Mouse (Mus musculus) midbrain, embryonic 16.5 days (tissue): ENCODE data around the gene Slc1a2. TPM values are rescaled to one million over a fixed set of nuclear protein-coding genes. Genes with fewer than 3 reads are reported as not detected.

Experiments
- ATAC-seq: fragments of 200-750 bp; cut with Nextera tagmentation; 2 replicates; pipeline ENCODE4 v1.8.0; 2017; ENCODE audit warnings: moderate TSS enrichment
- H3K27ac ChIP-seq: fragments of 300-500 bp; sonication (generic); 2 replicates; pipeline ENCODE4 v1.5.1; 2014; ENCODE audit warnings: mild to moderate bottlenecking, low read length, mixed read lengths
- H3K27me3 ChIP-seq: fragments of 300-500 bp; sonication (generic); 2 replicates; pipeline ENCODE4 v1.6.1; 2014; ENCODE audit warnings: low read depth, low read length, mixed read lengths; ENCODE audit not compliant: control insufficient read depth, insufficient read depth
- H3K36me3 ChIP-seq: fragments of 300-500 bp; sonication (generic); 2 replicates; pipeline ENCODE4 v1.6.1; 2014; ENCODE audit warnings: mild to moderate bottlenecking, low read length, moderate library complexity, mixed read lengths; ENCODE audit not compliant: control insufficient read depth, insufficient read depth
- H3K4me1 ChIP-seq: fragments of 300-500 bp; sonication (generic); 2 replicates; pipeline ENCODE4 v1.6.1; 2014; ENCODE audit warnings: mild to moderate bottlenecking, low read length, mixed read lengths; ENCODE audit not compliant: control insufficient read depth, insufficient read depth
- H3K4me2 ChIP-seq: fragments of 300-500 bp; sonication (generic); 2 replicates; pipeline ENCODE4 v1.6.1; 2014; ENCODE audit warnings: mild to moderate bottlenecking, low read length, mixed read lengths
- H3K4me3 ChIP-seq: fragments of 300-500 bp; sonication (generic); 2 replicates; pipeline ENCODE4 v1.5.1; 2014; ENCODE audit warnings: low read depth, mild to moderate bottlenecking, low read length, moderate library complexity, mixed read lengths
- H3K9ac ChIP-seq: fragments of 300-500 bp; sonication (generic); 2 replicates; pipeline ENCODE4 v1.6.1; 2014; ENCODE audit warnings: low read depth, low read length, mixed read lengths
- H3K9me3 ChIP-seq: fragments of 300-500 bp; sonication (generic); replicated peaks from 2 replicates; pipeline ENCODE4 v1.6.1; 2014; ENCODE audit warnings: mild to moderate bottlenecking, low read length, mixed read lengths; ENCODE audit not compliant: control insufficient read depth, poor library complexity, severe bottlenecking
- WGBS: fragments of 180-500 bp; shearing (Covaris S2); extraction: QIAGEN DNeasy Blood & Tissue Kit; methylation state at CpG from one replicate; pipeline ENCODE4 v1.1.7; 2014; 5-methylcytosine and 5-hydroxymethylcytosine counted together
- polyA plus RNA-seq: library from polyadenylated mRNA; unstranded; fragments of >200 nt; fragmentation: Nextera tagmentation; extraction: Ambion mirVana; gene quantifications from 2 replicates; pipeline ENCODE4 v1.2.1, GENCODE M21; 2015

Gene Slc1a2
- polyA plus RNA-seq, 1 experiment from 2014 or later = 14.5 TPM

DNA sequence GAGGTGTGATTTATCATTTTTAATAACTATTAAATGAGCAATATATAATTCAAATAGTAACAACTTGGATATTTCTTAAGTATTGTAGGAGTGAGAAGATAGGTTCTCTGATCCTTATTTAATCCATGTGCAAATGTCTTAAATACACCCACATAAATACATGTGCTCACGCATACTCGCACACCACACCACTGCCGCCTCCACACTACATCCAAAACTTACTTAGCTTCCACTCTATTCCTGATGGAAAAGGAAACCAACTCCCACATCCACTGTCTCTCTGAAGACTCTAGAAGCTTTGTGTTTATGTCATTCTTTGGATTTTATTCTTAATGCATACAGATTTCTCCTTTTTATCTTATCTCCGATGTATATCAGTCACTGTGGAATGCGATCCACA lies 113.8 kb downstream of the Slc1a2 start:
- 98% methylated on average over 5 of the region's 5 CpGs for WGBS
- Histone ChIP-seq H3K9ac (no peak overlapping the region), H3K4me2 (no peak overlapping the region), H3K4me1 (no peaks in the 10 kb centered on the region), H3K9me3 (no peaks in the 10 kb centered on the region), H3K36me3 (peaks cover 4% of the 10 kb centered on the region; the same call in 1 of the 2 replicates), H3K27ac (no peak overlapping the region), H3K27me3 (no peaks in the 10 kb centered on the region), H3K4me3 (no peak overlapping the region)
- no peak for ATAC-seq

DNA sequence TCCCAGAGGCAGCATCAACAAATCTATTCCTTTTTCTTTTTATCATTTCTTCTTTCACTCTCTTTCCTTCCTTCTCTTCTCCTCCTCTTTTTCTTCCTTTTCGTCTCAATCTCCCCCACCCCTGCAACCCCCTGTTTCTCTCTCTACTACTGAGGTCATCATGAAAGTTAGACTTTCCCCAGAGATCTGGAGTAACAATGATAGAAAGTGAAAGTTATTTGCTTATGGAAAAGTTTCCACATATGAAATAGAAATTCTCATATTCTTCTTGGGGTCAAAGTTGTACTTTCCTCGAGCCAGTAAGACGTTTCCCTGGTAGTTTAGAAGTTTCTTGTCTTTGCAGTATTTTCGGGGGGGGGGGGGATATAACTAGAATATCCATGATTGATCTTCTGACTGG lies 116.2 kb downstream of the Slc1a2 start:
- H3K27me3 ChIP-seq = no peaks in the 10 kb centered on the region
- no peak for ATAC-seq
- no peak overlapping the region for H3K4me2 ChIP-seq
- peaks cover 6% of the 10 kb centered on the region; the same call in 1 of the 2 replicates for H3K36me3 ChIP-seq
- H3K9ac ChIP-seq = no peak overlapping the region
- H3K27ac ChIP-seq = no peak overlapping the region
- H3K9me3 ChIP-seq = no peaks in the 10 kb centered on the region
- 87% methylated on average over 4 of the region's 4 CpGs for WGBS
- H3K4me1 ChIP-seq = no peaks in the 10 kb centered on the region
- no peak overlapping the region for H3K4me3 ChIP-seq

DNA sequence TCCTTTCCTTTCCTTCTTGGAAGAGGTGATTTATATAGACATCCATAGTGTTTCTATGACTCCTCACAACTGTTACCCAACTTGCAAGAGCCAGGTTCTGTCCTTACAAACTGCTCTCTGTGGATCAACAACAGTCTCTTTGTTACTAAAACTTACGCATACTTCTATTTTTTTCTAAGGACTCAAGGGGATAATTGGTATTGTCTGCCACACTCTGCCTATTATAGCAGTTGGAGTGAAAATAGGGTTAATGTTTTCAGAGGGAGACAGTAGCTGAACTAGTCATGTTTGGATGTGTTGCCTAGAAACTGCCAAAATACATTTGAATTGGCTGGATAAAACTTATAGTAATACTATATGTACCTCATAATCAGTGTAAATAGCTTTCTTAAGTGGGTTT lies 117.1 kb downstream of the Slc1a2 start:
- no peaks in the 10 kb centered on the region for H3K4me1 ChIP-seq
- H3K27ac ChIP-seq = no peak overlapping the region
- H3K9ac ChIP-seq = no peak overlapping the region
- no peak overlapping the region for H3K4me3 ChIP-seq
- no peaks in the 10 kb centered on the region for H3K27me3 ChIP-seq
- ATAC-seq = no peak
- H3K36me3 ChIP-seq = peaks cover 5% of the 10 kb centered on the region; the same call in 1 of the 2 replicates
- H3K9me3 ChIP-seq = no peaks in the 10 kb centered on the region
- WGBS = 53% methylated on average over 1 of the region's 1 CpGs
- H3K4me2 ChIP-seq = no peak overlapping the region

DNA sequence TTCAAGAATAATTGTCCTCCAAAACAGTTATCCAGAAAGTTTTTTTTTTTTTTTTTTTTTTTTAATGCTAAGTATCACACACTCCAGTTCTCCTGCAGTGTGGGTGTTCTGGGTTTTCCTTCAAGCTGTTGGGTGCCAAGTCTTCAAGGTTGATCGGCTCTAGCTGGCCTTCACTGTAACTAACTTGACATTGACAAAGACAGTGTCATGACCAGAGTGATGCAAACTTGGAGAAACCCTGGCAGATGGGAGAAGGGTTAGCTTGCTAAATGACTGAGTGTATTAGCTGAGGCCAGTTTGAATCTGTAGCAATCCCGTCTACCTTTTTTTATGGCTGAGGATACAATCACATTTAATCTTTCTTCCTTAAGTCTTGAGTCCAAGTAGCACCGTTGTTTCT lies 119.7 kb downstream of the Slc1a2 start:
- Histone ChIP-seq H3K27ac (no peak overlapping the region), H3K4me2 (no peak overlapping the region), H3K9me3 (no peaks in the 10 kb centered on the region), H3K9ac (no peak overlapping the region), H3K36me3 (peaks cover 5% of the 10 kb centered on the region; the same call in 1 of the 2 replicates), H3K27me3 (no peaks in the 10 kb centered on the region), H3K4me3 (no peak overlapping the region), H3K4me1 (no peaks in the 10 kb centered on the region)
- ATAC-seq = no peak
- WGBS = 95% methylated on average over 3 of the region's 3 CpGs

DNA sequence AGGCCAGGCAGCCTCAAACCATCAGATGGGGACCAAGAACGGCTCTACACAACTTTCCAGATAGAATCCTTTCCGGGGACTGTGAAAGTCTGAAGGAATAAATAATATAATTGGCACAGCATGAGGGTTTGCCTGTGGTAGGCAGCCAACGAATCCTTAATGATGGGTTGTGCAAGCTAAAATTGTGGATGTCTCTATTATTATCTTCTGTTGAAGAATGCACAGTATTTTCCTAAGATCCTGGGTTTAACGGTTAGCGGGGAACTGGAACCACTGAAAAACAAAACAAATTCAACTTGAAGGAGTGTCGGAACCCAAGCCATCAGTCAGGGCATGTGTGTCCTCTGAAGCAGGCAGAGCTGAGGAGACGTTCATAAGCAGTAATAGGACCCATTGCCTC lies 124.3 kb downstream of the Slc1a2 start:
- H3K36me3 ChIP-seq = no peaks in the 10 kb centered on the region
- 74% methylated on average over 7 of the region's 7 CpGs for WGBS
- no peak for ATAC-seq
- H3K4me3 ChIP-seq = no peak overlapping the region
- H3K4me1 ChIP-seq = peaks cover 3% of the 10 kb centered on the region; the same call in 1 of the 2 replicates
- no peak overlapping the region for H3K9ac ChIP-seq
- no peak overlapping the region for H3K4me2 ChIP-seq
- no peaks in the 10 kb centered on the region for H3K9me3 ChIP-seq
- no peak overlapping the region for H3K27ac ChIP-seq
- no peaks in the 10 kb centered on the region for H3K27me3 ChIP-seq

DNA sequence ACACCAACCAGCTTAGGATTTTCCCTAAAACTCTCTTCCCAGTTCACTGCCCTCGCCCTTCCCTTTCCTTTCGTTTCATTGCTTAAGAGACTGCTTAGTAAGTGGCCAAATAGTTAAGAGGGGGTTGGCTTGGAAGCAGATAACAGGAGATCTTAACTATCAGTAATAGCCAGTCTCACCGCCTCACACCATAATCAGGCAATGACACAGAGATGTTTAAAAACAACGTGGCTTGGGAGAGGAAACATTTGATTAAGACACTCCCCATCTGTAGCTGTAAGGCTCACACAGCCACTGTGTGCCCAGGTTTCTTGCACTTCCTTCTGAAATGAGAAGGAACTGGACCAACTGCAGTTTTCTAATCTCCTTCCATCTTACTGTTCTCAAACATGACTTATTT lies 127.2 kb downstream of the Slc1a2 start:
- Histone ChIP-seq H3K36me3 (no peaks in the 10 kb centered on the region), H3K27ac (no peak overlapping the region), H3K27me3 (no peaks in the 10 kb centered on the region), H3K4me2 (no peak overlapping the region), H3K4me3 (no peak overlapping the region), H3K4me1 (peaks cover 3% of the 10 kb centered on the region; the same call in 1 of the 2 replicates), H3K9ac (no peak overlapping the region), H3K9me3 (no peaks in the 10 kb centered on the region)
- 71% methylated on average over 4 of the region's 4 CpGs for WGBS
- no peak for ATAC-seq

DNA sequence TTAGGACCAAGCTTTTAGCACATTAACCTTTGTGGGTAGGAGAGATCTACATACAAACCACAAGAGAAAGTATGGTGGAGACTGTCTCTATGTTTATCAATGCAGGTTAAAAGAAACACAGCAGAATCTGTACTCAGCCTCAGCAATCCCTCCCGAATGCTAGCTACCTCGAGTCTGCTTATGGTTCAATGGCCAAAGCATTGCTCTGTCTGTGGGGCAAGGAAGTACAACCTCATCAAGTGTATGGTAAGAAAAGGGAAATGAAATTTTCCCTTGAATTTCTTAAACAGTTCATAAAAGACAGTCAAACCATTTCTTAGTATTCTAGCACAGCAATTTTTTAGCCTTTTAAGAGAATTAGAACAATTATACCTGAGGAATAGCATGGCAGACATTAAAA lies 133.2 kb downstream of the Slc1a2 start:
- Histone ChIP-seq H3K4me1 (no peaks in the 10 kb centered on the region), H3K9ac (no peak overlapping the region), H3K4me3 (no peak overlapping the region), H3K36me3 (no peaks in the 10 kb centered on the region), H3K27ac (no peak overlapping the region), H3K4me2 (no peak overlapping the region), H3K27me3 (no peaks in the 10 kb centered on the region), H3K9me3 (no peaks in the 10 kb centered on the region)
- 72% methylated on average over 2 of the region's 2 CpGs for WGBS
- ATAC-seq = no peak

DNA sequence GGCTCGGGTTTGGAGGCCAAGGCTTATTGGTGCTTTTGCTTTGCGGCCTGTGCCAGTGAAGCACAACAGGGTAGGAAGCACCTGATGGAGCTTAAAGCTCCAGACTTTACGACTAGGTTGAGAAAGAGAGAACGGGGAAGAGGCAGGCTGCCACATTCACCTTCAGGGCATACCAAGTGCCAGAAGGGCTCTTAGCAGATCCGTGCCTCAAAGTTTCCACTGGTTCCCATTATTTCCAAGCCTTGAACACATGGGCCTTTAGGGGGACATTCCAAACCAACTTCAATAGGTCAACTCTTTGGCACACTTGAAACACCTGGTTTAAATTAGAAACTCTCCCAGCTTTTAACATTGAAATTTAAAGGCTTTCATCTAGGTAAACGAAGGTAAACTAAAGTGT lies 134.3 kb downstream of the Slc1a2 start:
- Histone ChIP-seq H3K9ac (no peak overlapping the region), H3K9me3 (no peaks in the 10 kb centered on the region), H3K4me3 (no peak overlapping the region), H3K4me2 (no peak overlapping the region), H3K27me3 (no peaks in the 10 kb centered on the region), H3K4me1 (no peaks in the 10 kb centered on the region), H3K36me3 (no peaks in the 10 kb centered on the region), H3K27ac (no peak overlapping the region)
- WGBS = 93% methylated on average over 6 of the region's 6 CpGs
- no peak for ATAC-seq

DNA sequence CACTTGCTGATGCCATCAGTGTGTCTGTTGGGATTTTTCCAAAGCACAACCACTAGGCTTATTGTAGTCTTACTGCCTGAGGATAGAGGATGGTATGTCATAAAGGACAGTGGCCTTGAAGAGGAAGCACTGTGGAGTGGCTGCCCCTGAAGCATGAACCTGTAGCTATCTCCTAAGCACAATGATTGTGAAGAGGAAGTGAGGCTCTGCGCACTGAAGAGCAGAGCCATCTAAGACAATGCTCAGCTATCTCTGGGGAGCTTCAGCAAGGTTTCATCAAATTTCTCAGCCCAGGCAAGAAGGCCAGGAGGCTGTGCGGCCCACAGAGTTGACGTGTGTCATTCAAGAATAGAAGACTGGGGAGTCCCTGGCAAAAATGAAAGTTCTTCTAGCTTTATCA lies 136.6 kb downstream of the Slc1a2 start:
- H3K4me1 ChIP-seq = no peaks in the 10 kb centered on the region
- whole genome bisulfite sequencing = 88% methylated on average over 3 of the region's 3 CpGs
- H3K36me3 ChIP-seq = no peaks in the 10 kb centered on the region
- H3K9me3 ChIP-seq = no peaks in the 10 kb centered on the region
- ATAC-seq = no peak
- H3K9ac ChIP-seq = no peak overlapping the region
- no peak overlapping the region for H3K4me3 ChIP-seq
- no peak overlapping the region for H3K27ac ChIP-seq
- no peak overlapping the region for H3K4me2 ChIP-seq
- no peaks in the 10 kb centered on the region for H3K27me3 ChIP-seq

DNA sequence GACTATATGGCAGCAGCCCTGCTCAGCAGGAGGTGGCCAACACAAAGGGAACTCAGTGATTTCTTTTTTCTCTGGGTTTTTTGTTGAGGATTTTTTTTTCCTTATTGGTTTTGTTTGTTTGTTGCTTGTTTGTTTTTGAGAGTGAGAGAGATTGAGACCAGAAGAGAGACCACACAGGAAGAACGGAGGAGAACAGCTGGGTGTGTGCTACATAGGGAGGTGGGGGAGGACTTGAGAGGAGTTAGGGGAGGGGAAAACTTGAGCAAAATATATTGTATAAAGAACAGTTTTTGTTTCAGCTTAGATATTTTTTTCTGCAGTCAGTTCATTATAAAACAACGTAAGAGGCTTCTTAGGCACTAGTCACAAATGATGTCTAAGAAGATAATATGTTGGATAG lies 139.7 kb downstream of the Slc1a2 start:
- no peak overlapping the region for H3K27ac ChIP-seq
- ATAC-seq = no peak
- WGBS = 79% methylated on average over 2 of the region's 2 CpGs
- no peak overlapping the region for H3K9ac ChIP-seq
- no peak overlapping the region for H3K4me3 ChIP-seq
- H3K36me3 ChIP-seq = no peaks in the 10 kb centered on the region
- no peaks in the 10 kb centered on the region for H3K27me3 ChIP-seq
- H3K4me1 ChIP-seq = no peaks in the 10 kb centered on the region
- no peaks in the 10 kb centered on the region for H3K9me3 ChIP-seq
- H3K4me2 ChIP-seq = no peak overlapping the region
